Mouse (Mus musculus): ENCODE data around the gene Plekhm2.

The Plekhm2 gene

DNA sequence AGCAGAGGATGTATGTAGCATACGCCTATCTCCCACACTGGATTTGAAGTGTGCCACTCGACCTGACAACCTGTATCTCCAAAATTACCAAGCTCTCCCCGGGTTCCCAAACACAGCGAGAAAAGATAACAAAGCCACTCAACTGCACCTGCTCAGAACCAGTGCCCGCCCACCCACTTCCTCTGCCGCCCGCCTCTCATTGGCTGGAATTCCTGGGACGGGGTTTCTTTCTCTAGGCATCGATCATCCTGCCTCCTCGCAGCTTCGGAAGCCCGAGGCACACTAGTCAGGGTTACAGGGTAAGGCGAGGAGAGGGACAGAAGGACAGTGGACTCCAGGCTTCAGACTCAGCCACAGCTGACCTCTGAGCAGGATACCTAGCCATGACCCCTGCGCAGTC lies 36.0 kb downstream of the Plekhm2 start:
- no peak for DNase-seq

DNA sequence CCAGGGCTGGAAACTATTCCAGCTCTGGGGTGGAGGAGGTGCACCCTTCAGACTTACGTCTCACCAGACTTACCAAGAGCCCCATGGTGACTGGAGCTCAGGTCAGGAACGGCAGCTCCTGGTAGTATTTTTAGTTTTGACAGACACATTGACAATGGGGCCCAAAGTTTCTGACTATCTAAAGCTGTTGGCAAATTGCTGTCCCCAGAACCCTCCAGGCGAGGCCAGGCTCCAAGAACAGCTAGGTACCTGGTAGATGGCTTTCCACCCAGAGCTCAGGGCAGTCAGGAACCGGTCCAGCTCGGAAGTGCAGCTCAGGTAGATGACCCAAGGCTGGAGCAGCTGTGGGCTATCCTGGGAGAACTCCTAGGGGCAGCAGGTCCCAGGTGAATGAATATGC lies 37.2 kb downstream of the Plekhm2 start:
- DNase-seq: no peak

DNA sequence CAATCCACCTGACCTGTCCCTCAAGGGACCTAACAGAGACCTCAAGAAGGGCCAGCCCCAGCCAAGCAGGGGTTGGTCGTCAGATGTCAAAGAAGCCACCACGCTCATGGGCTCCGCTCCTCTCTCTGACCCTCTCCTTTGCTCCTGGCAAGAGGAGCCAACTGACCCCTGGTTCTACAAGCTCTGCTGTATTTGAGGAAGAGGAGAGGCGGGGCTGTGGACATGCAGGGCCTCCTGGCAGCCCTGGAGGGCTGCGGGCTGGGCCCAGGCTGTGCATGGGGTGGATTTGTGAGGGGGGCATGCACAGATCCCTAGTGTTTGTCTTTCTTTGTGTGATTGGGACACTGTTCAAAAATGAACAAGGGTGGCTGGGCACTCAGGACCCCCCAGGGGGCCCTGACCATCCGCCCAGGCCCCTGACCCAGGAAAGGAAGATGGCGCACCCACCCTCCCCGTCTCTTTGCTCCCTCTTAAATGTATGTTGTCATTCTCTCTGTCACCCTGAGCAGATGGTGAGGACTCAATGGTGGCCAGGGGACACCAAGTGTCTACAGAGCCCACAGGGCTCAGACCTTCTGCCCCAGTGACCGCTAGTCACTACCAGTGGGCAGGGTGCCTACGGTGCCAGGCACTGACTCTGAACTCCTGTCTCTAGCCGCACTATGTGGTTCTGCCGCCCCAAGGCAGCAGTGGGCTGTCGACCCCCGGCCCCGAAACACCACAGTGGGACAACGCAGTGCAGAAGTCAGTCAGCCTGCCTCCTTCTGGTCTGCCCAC lies 38.7 kb downstream of the Plekhm2 start:
- no peak for DNase-seq

DNA sequence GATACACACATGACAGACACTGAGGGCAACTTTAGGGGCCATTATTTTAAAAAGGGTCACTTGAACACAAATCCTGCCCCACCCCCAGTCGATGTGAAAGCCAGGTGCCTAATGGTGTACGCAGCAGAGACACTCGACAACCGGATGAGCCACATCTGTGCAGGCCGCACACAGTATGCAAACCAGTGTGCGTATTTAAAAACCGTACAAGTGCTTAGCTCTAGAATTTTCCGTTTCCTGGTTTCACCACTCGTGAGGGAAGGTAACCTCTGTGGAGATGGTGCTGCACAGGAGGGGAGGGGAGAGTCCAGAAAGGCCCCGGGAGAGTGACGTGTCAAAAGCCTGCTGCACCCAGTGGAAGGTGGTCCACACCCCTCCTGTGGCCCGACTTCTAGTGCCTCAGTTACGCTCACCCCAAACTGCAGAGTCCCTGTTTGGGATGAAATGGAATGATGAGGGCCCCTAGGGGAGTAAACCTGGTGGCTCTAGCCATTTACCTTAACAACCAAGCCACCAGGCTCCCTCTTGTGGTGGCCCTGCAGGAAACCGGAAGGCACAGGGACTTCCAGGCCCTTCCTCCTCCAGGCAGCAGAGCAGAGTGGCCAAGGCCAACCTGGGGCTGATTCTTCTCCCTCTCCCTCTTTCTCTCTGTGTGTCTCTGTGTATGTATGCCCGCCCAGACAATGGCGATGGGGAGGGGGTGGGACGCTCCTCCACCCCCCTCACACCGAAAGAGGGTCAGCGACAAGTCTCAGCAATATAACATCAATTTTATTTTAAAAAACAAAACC lies 39.5 kb downstream of the Plekhm2 start:
- DNase-seq: peak; percentile 29

DNA sequence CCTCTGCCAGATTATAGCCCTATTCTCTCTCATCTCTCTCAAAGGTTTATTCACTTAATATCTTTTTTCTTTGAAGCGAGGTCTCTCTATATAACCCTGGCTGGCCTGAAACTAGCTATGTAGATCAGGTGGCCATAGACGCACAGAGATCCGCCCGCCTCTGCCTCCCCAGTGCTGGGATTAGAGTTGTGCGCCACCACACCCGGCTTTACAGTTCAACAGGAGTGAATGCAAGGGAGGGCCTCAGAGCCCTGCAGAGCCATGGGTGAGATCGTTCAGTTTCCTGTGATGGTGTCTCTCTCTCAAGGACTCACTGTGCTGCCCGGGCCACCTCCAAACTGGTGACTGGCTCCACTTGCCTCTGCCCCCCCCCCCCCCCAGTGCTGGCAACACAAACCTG lies 40.6 kb downstream of the Plekhm2 start:
- DNase-seq: no peak

DNA sequence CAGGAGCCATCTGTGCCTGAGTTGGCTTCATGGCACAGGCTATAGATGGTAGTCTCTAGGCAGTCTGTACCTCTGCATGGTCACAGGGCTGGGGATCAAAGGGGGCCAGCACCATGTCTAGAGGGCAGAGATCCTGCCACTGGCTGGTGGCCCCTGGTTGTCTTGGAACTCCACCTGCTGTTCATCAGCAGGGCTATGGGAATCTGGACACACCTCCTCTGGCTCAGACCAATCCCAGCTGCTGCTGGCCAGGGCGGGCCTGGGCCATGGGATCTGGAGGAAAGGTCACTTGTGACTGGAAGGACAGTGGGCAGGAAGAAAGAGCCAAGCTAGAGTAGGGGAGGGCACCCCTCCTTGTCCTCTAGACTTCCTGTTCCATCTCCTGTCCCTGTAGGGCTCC lies 41.0 kb downstream of the Plekhm2 start, which contains the start of gene Slc25a34:
Gene Slc25a34, minus strand, starts transcription at position 156 of the 400 bp plus-strand sequence.
- no peak for DNase-seq

DNA sequence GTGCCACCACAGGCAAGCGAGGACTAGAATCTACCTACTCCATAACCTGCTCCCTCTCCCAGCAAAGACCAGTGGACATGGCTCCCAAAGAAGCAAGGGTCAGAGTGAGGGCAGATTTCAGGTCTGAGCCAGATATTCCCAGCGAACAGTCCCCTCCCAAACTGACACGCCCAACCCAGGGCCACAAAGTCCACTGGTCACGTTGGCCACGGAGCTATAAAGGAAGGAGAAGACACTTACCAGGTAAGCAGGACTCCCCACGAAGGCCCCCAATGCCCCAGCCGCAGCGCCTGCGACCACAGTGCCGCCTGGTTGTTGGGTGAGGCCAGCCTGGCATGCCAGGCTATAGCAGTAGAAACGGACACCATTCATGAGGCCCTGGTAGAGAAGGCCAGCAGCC lies 41.7 kb downstream of the Plekhm2 start:
- DNase-seq: no peak

DNA sequence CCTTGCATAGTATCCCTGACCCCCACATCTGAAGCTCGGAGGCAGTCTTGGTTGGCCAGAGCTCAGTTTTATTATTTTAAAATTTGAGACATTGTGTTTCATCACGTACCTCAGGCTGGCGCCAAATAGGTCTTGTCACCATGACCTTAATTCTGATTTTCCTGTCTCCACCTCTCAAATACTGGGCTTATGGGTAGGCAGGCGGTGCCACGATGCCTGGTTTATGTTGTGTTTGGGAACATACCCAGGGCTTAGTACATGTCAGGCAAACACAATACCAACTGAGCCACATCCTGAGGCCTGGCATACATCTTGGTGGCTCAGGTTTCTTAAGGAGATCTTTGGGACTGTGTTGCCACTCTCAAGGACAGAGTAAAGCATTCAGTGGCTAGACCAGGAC lies 42.1 kb downstream of the Plekhm2 start:
- DNase-seq: no peak

DNA sequence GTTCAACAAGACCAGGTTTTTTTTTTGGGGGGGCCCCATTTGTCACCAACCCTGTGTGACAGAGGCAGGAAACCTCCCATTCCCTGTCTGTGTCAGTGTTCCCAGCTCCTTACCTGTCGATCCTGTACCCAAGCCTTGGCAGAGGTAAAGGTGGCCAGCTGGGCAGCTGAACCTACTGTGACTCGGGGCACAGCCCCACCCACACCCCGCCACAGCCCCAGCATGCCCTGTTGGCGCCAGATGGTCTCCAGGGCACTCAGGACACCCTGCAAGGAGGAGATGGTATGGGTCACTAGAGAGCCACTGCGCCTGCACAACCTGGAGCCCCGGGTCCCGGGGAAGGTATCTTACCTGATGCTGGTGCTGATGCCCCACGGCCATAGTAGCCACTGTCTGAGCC lies 42.6 kb downstream of the Plekhm2 start:
- no peak for DNase-seq

DNA sequence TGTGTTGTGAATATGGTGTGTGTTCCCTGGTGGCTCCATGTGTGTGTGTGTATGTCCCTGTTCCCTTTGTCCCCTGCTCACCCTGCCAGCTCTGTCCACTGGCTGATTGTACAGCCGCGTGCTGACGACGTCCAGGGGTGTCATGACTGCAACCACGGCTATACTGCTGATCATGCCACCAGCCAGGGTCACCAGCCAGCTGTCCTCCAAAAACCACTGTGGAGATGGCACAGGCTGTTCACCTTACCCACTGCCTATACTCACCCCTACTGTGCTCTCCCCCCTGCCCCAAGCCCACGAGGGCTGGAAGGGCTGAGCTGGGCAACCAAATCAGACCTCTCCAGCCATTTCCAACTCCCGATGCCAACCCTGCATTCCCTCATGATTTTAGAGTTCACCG lies 43.4 kb downstream of the Plekhm2 start:
- DNase-seq: no peak

DNA sequence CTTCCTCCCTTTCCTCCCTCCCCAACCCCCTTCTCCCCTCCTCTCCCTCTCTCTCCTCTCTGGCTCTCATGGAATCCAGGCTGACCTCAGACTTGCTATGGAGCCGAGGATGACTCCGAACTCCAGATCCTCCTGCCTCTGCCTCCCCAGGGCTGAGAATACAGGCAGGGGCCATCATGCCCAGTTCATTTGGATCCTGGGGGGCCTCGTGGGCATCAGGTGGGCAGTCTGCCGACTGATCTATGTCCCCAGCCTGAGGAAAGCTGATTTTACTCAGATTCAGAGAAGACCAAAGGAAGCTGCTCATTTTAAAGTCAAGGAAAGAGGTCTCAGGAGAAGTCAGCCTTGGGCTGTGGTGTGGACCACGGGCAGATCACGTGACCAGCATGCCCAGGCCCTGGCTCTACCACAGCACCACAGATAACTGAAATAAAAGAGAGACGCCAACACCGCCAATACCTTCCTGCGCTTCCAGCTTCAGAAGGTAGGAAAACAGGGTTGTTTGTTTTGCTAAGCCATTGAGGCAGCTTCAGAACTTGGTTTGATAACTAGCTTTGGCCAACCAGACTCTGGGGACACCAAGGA lies 45.3 kb downstream of the Plekhm2 start:
- DNase-seq: no peak

DNA sequence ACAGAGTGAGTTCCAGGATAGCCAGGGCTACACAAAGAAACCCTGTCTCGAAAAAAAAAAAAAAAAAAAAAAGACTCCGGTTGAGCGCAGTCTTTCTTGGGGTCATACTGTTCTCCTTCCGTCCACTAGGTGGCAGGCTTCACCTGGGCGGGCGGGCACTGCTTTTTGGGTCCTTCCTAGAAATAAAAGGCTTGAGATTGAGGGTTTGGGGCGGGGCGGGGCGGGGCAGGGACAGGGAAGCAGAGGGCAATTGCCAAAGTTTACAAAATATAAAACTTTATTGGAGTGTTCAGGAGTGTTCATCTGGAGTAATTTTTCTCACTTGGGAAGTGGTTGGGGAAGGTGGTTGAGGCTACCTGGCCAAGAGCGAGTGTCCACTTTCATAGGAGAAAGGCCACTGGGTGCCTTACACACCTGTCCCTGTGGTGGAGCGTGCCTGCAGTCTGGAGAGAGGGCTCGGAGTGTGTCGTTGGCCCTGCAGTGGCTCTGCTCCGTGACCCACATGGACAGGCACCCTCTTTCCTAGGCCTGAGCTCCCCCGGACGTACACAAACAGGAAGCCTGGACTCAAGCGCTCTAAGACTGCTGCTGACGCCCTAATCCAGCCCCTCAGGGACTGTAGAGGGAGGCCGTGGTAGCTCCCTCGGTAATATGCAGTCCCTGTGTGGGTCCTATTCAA lies 46.0 kb downstream of the Plekhm2 start, which contains the start of gene Tmem82:
Gene Tmem82, minus strand, starts transcription at position 69 of the 679 bp plus-strand sequence.
- peak; percentile 66 for DNase-seq

DNA sequence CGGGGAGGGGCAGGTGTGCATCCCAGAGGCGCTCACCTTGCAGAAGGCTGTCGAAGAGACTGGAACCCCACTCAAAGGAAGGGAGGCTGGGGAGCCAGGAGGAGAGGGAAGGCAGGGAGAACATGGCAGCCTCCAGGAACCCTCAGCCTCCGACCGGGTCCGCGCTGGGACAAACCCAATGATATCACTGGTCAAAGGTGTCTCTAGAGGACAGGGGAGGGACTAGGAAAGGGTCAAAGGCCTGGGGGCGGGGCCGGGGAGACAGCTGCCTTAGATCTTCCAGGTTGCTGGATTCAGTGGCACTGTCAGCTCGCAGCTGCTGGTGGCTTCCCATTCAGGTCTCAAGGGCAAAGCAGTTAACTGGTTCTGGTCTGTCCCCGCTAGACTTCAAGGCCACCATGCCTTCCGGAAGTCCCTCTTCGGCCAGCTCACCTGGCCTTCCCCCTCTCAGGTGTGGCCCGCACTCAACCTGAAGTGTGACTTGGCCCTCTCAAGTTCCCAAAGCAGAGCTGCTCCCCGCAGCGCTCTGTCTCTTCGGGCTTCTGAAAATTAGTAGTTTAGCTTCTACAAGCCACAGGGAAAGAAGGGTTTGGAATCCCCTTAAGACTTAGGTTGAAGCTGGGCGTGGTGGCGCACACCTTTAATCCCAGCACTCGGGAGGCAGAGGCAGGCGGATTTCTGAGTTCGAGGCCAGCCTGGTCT lies 46.7 kb downstream of the Plekhm2 start:
- peak; percentile 18 for DNase-seq

DNA sequence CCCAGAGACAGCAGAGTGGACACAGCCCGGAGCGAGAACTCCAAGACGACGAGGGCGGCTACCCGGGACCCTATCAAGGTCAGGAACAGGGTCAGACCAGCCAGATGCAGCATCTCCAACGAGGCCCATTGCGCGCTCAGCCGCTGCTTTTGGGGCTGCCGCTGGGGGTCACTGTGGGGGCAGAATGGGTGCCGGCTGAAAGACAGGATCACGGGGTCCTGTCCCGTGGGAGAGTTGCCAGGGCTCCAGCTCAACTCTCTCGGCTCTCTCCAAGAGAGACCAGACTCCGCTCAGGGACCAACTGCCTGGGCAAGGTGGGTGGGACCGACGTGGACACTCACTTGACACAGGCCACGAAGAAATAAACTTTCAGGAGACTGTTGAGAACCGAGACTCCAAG lies 47.4 kb downstream of the Plekhm2 start:
- DNase-seq: peak; percentile 79

DNA sequence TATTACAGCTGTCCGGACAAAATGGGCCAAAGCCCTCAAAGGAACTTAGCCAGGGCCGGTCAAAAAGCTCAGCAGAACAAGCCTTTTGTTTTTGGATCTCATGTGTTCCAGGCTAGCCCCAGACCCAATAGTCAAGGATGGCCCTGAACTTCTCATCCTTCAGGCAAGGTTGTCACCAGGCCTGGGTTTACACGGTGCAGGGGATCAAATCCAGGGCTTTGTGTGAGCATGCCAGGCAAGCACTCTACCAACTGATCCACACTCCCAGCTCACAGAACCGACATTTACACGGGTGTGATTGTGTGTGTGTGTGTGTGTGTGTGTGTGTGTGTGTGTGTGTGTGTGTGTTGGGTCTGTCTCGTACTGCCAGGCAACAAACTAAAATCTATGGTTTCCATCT lies 47.9 kb downstream of the Plekhm2 start:
- no peak for DNase-seq

DNA sequence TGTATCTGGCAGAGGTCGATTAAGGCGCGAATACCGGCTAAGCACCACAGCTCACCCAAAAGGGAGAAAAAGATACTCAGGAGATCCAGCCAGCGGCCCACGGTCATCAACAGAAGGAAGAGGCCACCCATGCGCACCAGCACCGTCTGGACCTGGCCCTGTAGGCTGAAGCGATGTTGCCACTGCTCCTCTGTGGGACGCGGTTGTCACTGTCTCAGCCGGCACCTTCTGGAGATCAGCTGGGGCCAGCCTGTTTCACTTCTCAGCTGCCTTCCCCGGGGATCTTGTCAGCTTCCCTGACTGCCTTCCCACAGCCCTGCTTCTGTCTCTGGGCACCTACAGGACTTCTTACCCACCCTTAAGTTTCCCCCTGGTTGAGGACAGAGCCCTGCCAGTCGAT lies 49.8 kb downstream of the Plekhm2 start:
- DNase-seq: no peak

DNA sequence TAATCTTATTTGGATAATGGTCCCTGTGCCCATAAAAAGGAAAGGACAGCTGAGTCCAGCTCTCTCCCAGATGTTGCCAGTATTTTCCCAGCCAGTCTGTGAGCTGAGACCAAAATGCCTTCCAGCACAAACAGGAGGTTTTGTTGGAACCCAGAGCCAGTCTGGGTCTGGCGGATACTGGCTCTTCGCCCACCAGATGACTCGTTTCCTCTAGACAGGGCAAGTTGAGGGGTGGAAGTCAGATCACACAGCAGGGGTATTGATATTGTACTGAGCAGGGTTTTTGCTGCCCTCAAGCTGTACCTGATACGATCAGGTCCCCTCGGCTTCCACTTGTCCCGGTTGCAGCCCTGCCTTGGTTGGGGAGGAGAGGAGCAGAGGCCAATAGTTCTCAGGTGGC lies 55.2 kb downstream of the Plekhm2 start:
- no peak for DNase-seq

DNA sequence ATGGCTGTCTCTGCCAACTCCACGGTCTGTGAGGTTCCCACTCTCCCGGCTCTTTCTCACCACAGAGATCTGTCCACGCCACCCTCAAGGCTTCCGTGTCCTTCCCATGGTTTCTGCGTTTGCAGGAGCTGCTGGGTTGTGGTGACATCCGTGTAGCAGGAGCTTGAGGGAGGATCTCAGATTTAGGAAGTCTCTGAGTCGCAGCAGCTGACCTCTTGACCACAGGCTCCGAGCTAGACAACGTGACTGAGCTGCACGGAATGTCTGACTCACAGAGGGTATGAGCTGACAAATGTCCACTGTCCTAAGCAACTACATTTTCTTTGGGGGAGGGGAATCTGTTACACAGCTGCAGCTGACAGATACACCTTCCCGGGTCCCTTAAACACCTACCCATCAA lies 58.8 kb downstream of the Plekhm2 start, which contains the start of gene Fblim1:
Gene Fblim1, minus strand, starts transcription at position 236 of the 400 bp plus-strand sequence.
- no peak for DNase-seq

DNA sequence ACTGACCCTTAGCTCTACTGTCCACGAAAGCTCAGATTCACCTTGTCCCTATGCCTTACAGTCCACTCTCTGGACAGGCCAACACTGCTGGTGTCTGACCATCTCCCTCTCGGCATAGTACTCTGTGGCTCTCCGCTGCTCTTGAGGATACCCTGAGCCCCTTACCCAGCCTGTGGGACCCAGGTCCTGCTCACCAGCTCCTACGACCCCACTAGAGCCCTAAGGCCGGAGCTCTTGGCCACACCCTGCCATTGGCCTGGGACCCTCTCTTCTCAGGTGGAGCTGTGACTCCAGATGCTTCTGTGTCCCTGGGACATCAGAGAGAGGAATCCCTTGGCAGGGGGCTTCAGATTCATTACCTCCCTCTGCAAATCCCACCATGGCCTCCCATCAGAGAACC lies 59.3 kb downstream of the Plekhm2 start:
- no peak for DNase-seq

DNA sequence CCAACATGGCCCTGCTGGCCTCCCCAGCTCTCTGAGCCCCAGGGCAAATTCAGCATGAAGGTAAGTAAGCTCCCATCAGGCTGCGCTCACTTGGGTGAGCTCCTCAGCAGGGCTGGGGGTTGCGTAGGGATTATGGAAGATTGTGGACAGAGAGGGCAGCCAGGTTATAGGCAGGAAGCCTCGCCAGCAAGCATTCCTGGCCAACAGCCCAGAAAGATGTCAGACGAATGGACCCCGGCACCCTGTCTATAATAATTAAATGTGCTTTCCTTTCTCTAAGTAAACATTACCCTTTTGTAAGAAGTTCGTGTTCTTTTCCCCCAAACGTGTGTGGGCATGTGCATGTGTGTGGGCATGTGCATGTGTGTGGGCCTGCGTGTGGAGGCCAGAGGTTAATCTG lies 60.2 kb downstream of the Plekhm2 start:
- DNase-seq: no peak

DNA sequence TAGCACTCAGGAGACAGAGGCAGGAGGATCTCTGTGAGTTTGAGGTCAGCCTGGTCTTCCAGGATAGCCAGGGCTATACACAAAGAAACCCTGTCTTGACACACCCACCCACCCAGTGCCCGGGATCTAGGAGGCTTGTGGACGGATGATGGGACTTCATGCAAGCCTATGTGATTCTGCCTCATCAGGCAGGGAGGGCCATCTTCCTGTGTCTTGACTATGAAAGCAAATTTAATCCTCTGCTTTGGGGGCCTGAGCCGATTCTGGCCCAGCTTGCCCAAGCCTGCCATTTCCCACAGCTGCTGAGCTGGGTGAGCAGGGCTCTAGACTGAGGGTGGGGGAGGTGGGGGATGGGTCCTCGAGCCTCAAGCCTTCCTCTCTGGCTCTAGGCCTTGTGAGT lies 60.8 kb downstream of the Plekhm2 start:
- no peak for DNase-seq

DNA sequence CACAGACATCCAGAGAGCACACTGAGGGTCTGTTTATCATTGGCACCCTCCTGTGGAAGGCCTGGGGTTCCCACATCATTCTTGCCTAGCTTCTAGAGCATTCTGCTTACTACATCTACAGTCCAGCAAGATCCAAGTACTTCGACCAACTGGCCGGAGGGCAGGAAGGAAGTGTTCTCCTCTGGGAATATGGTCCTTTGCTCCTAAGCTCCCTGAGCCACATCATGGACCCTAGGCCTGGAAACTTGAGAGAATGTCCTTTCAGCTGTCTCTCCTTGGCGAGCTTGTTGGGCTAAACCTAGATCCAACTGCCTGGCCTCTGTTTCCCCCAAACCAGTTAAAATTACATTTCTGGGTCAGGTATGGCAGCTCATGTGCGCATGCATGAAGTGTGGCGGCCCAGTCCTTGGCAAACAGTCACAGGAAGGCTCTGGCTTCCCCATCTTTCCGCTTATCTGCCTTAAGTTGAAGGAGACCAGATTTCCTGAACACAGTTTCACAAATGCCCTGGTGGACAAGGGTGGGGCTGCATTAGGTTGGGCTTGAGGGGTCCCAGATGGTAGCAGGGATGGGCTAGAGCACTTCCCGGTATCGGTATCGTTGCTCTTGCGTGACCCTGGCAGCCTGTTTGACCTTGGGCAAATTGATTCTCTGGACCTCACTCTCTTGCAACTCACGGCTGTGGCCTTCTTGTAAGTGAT lies 62.0 kb downstream of the Plekhm2 start:
- no peak for DNase-seq
